In the genomic region with DNA sequence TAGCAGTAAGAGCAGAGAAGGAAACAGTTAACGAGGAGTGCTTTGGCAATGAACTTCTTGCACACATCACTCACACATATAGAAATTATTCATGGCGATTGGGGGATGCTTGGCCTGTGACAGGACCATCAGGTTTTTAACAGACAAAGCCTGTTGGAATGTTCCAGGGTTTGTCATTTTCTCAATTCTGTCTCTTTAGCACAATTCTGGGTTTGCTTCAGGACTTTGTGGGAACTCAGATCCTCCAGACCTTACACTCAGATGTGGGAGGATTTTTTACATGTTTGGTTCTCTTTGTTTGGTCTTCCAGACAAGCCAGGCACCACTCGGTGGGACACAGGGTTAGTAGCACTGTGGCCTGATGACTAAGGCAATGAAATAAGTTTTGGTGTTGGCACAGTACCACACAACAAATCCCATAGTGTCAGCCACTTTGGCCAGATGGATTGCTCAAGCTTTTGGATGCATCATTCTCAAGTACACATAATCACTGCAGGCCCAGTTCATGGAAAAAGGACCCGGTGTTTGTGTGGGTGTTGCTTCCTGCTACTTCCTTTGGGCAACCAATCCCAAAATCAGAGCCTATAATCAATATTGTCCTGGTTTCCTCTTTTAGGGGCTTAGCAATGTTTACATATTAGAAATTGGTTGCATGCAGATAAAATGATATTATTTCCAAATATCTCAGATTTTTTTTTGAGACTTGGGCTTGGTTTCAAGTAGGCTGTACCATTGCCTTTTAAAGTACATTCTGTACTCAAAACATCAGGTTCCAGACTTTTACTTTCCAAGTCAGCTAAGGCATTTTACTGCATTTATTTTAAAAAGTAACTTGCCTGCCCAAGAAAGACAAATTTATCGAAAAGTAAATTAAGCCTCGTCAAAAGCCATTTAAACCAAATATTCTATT, we compare ENCODE assay signal across 17 mouse cellular contexts.
DNase-seq lines count a peak whose midpoint lies in the region; ATAC-seq and TF ChIP-seq lines count a peak whose summit lies in the region.
"Had no signal": no experiment of that assay in that cellular context is flagged by ENCODE, and none has a peak within 500 bp of the region (broad histone marks: within the 10 kb centered on the region; RNA-seq: fewer than 3 reads in every experiment).

No protein-coding gene starts in this region.

- no peak overlapping the region for H3K4me2 ChIP-seq in heart, embryonic 12.5 days
- H3K4me2 ChIP-seq in forebrain, embryonic 11.5 days (ENCODE audit: low read depth, low read length, severe bottlenecking) = no peak overlapping the region
- H3K4me2 ChIP-seq: forebrain, embryonic 13.5 days; heart, embryonic 13.5 days; limb, embryonic 15.5 days had no signal

- H3K9ac ChIP-seq in heart, adult 2 months (ENCODE audit: low read depth, low read length) = no peak overlapping the region
- no peak overlapping the region for H3K9ac ChIP-seq in heart, embryonic 12.5 days
- no peak overlapping the region for H3K9ac ChIP-seq in forebrain, embryonic 11.5 days (ENCODE audit: low read length)
- H3K9ac ChIP-seq: forebrain, embryonic 13.5 days; heart, embryonic 13.5 days; limb, embryonic 15.5 days had no signal

- no peaks in the 10 kb centered on the region for H3K27me3 ChIP-seq in heart, adult 2 months (ENCODE audit: control insufficient read depth, insufficient read depth, low read length)
- no peaks in the 10 kb centered on the region for H3K27me3 ChIP-seq in heart, embryonic 12.5 days (replicated peaks)
- H3K27me3 ChIP-seq in forebrain, embryonic 11.5 days (ENCODE audit: control insufficient read depth, insufficient read depth, low read length) = no peaks in the 10 kb centered on the region
- H3K27me3 ChIP-seq: forebrain, embryonic 13.5 days; heart, embryonic 13.5 days; limb, embryonic 15.5 days; megakaryocyte, embryonic 14.5 days had no signal

- no peak for ATAC-seq in heart, embryonic 12.5 days (ENCODE audit: insufficient number of reproducible peaks, low FRiP score)
- ATAC-seq in forebrain, embryonic 11.5 days (replicated peaks; ENCODE audit: low FRiP score) = no peak
- ATAC-seq: forebrain, embryonic 13.5 days had no signal

- intact Hi-C loops in heart, adult 2 months (cut with DNase I) = no loop called here

- no peak for TF ChIP-seq CTCF in heart, adult 2 months (IDR thresholded peaks at IDR 0.05)

- no peak for TF ChIP-seq EP300 in heart, adult 2 months (IDR thresholded peaks at IDR 0.05; ENCODE audit: insufficient read depth, low read depth, low read length)

- no peaks in the 10 kb centered on the region for H3K79me2 ChIP-seq in heart, adult 2 months (replicated peaks; ENCODE audit: control insufficient read depth, insufficient read depth, low read length)

- 73% methylated on average over 6 of the region's 6 CpGs for WGBS in heart, adult 2 months
- 84% methylated on average over 6 of the region's 6 CpGs for WGBS in heart, embryonic 12.5 days
- WGBS in forebrain, embryonic 11.5 days = 86% methylated on average over 6 of the region's 6 CpGs

- no peak overlapping the region for H3K4me3 ChIP-seq in heart, adult 2 months
- H3K4me3 ChIP-seq in heart, embryonic 12.5 days = no peak overlapping the region
- H3K4me3 ChIP-seq in forebrain, embryonic 11.5 days (ENCODE audit: low read depth, low read length) = no peak overlapping the region
- H3K4me3 ChIP-seq: embryonic facial prominence, embryonic 10.5 days; forebrain, embryonic 13.5 days; heart, embryonic 13.5 days; limb, embryonic 15.5 days; megakaryocyte, embryonic 14.5 days; myocyte had no signal

- no peaks in the 10 kb centered on the region for H3K36me3 ChIP-seq in heart, adult 2 months (ENCODE audit: control insufficient read depth, insufficient read depth, low read length)
- no peaks in the 10 kb centered on the region for H3K36me3 ChIP-seq in heart, embryonic 12.5 days
- H3K36me3 ChIP-seq in forebrain, embryonic 11.5 days (ENCODE audit: control insufficient read depth, insufficient read depth, low read length) = no peaks in the 10 kb centered on the region
- H3K36me3 ChIP-seq: embryonic facial prominence, embryonic 10.5 days; heart, embryonic 13.5 days; limb, embryonic 15.5 days had no signal

- no peaks in the 10 kb centered on the region for H3K4me1 ChIP-seq in heart, adult 2 months (ENCODE audit: control insufficient read depth, insufficient read depth, low read length)
- H3K4me1 ChIP-seq in heart, embryonic 12.5 days (replicated peaks) = peaks cover 4% of the 10 kb centered on the region; the same call in 1 of the 2 replicates
- no peaks in the 10 kb centered on the region for H3K4me1 ChIP-seq in forebrain, embryonic 11.5 days (replicated peaks; ENCODE audit: control insufficient read depth, insufficient read depth, low read length)
- H3K4me1 ChIP-seq: embryonic facial prominence, embryonic 10.5 days; forebrain, embryonic 13.5 days; limb, embryonic 15.5 days; megakaryocyte, embryonic 14.5 days had no signal

- no peak for TF ChIP-seq POLR2A in heart, adult 2 months (IDR thresholded peaks at IDR 0.05; ENCODE audit: insufficient read depth, low read depth, low read length)

- DNase-seq in heart, adult 2 months = peak; percentile 29 to 61
- peak; percentile 83 for DNase-seq in adipocyte (ENCODE audit: low spot score)
- peak; percentile 61 for DNase-seq in fat pad, adult 2 months (ENCODE audit: extremely low read depth, low read depth, low spot score)
- DNase-seq in lung, postnatal 10 days = peak; percentile 40
- DNase-seq in forebrain, embryonic 11.5 days (ENCODE audit: low spot score) = no peak
- DNase-seq in cerebellum, adult 11-12 months = no peak
- no peak for DNase-seq in frontal cortex, postnatal 25 days (ENCODE audit: low spot score in 2 of 2)
- DNase-seq: cerebellum, adult 9-10 months; thymus, adult 2 months had no signal

- no peaks in the 10 kb centered on the region for H3K9me3 ChIP-seq in heart, embryonic 12.5 days (replicated peaks)
- H3K9me3 ChIP-seq in forebrain, embryonic 11.5 days (ENCODE audit: control insufficient read depth, low read length) = no peaks in the 10 kb centered on the region
- H3K9me3 ChIP-seq: embryonic facial prominence, embryonic 10.5 days; forebrain, embryonic 13.5 days; limb, embryonic 15.5 days had no signal

- H3K27ac ChIP-seq in heart, adult 2 months = peak overlapping the region; percentile 34
- no peak overlapping the region for H3K27ac ChIP-seq in heart, embryonic 12.5 days (ENCODE audit: poor library complexity, severe bottlenecking)
- no peak overlapping the region for H3K27ac ChIP-seq in forebrain, embryonic 11.5 days (ENCODE audit: low read depth, low read length)
- H3K27ac ChIP-seq: embryonic facial prominence, embryonic 10.5 days; forebrain, embryonic 13.5 days; heart, embryonic 13.5 days; kidney, postnatal 0 days; limb, embryonic 15.5 days had no signal

Comparison
In these comparisons a context has a peak if more than half of its experiments do, and no peak if none do; other contexts are left out.
1. DNase-seq: peak in heart, adult 2 months (2 of 2), adipocyte (single experiment), fat pad, adult 2 months (single experiment) and lung, postnatal 10 days (single experiment); none in forebrain, embryonic 11.5 days (single experiment), cerebellum, adult 11-12 months (single experiment) and frontal cortex, postnatal 25 days (0 of 2).